Mouse (Mus musculus) spleen, adult 12 weeks (tissue): ENCODE results near the gene Slc22a14.
"Not testable (repeated sequence)": the region's sequence is repeated elsewhere in the genome, so short reads cannot be mapped to it uniquely, and the experiment has no call there.

ENCODE experiments used
- DNase-seq: peaks from one replicate; pipeline ENCODE4 v3.0.0; 2022; ENCODE audit warnings: low spot score

The Slc22a14 gene

GRCm38 (mm10) chr9:119260825-119261224 is 104.5 kb downstream of the Slc22a14 start:
- no peak for DNase-seq

GRCm38 (mm10) chr9:119258785-119259184 is 106.6 kb downstream of the Slc22a14 start:
- no peak for DNase-seq

- DNase-seq, result no peak
Observed at GRCm38 (mm10) chr9:119258128-119258527, 107.2 kb downstream of the Slc22a14 start.

GRCm38 (mm10) chr9:119256161-119256560 is 109.2 kb downstream of the Slc22a14 start:
- no peak for DNase-seq

GRCm38 (mm10) chr9:119255096-119255495 is 110.3 kb downstream of the Slc22a14 start:
- no peak for DNase-seq

- DNase-seq, result no peak
Observed at GRCm38 (mm10) chr9:119254187-119254586, 111.2 kb downstream of the Slc22a14 start.

GRCm38 (mm10) chr9:119247996-119248395 is 117.4 kb downstream of the Slc22a14 start:
- DNase-seq, result no peak

- DNase-seq, result no peak
Observed at GRCm38 (mm10) chr9:119246826-119247225, 118.5 kb downstream of the Slc22a14 start.

GRCm38 (mm10) chr9:119243981-119244380 is 121.4 kb downstream of the Slc22a14 start:
- no peak for DNase-seq

- DNase-seq, result no peak
Observed at GRCm38 (mm10) chr9:119241169-119241865, 124.0 kb downstream of the Slc22a14 start.

GRCm38 (mm10) chr9:119240286-119240997 is 124.9 kb downstream of the Slc22a14 start:
- DNase-seq, result no peak

GRCm38 (mm10) chr9:119239274-119239673 is 126.1 kb downstream of the Slc22a14 start:
- no peak for DNase-seq

GRCm38 (mm10) chr9:119238796-119239195 is 126.6 kb downstream of the Slc22a14 start:
- no peak for DNase-seq

- DNase-seq, result no peak
Observed at GRCm38 (mm10) chr9:119231552-119231951, 133.8 kb downstream of the Slc22a14 start.

- no peak for DNase-seq
Observed at GRCm38 (mm10) chr9:119230829-119231228, 134.5 kb downstream of the Slc22a14 start.

GRCm38 (mm10) chr9:119220249-119220648 is 145.1 kb downstream of the Slc22a14 start:
- DNase-seq, result no peak

- no peak for DNase-seq
Observed at GRCm38 (mm10) chr9:119219667-119220066, 145.7 kb downstream of the Slc22a14 start.

- not testable (repeated sequence) for DNase-seq
Observed at GRCm38 (mm10) chr9:119215341-119215740, 150.0 kb downstream of the Slc22a14 start.

GRCm38 (mm10) chr9:119214601-119215000 is 150.8 kb downstream of the Slc22a14 start:
- DNase-seq, result no peak

GRCm38 (mm10) chr9:119212996-119213395 is 152.4 kb downstream of the Slc22a14 start:
- DNase-seq, result no peak

- no peak for DNase-seq
Observed at GRCm38 (mm10) chr9:119208998-119209397, 156.4 kb downstream of the Slc22a14 start, which contains the start of gene Slc22a13. Gene Slc22a13 (minus strand): TSS chr9:119209098.

- no peak for DNase-seq
Observed at GRCm38 (mm10) chr9:119207113-119207512, 158.2 kb downstream of the Slc22a14 start.

GRCm38 (mm10) chr9:119206666-119207065 is 158.7 kb downstream of the Slc22a14 start:
- no peak for DNase-seq
